Mouse (Mus musculus): ENCODE results near the gene Zfp334. TPM values are rescaled to one million over a fixed set of nuclear protein-coding genes. Genes with fewer than 3 reads are reported as not detected.

The Zfp334 gene
- not detected in 2 replicates for polyA plus RNA-seq (2012; ENCODE audit: insufficient read depth, insufficient read length, low replicate concordance, missing spikeins)

- TF ChIP-seq CTCF (IDR thresholded peaks at IDR 0.05; ENCODE audit: insufficient read depth, low read depth, low read length) (no peak), POLR2A (IDR thresholded peaks at IDR 0.05; ENCODE audit: insufficient read depth, low read depth, low read length) (peak; percentile 62)
- 0% methylated on average over 40 of the region's 40 CpGs for WGBS
- H3K4me1 ChIP-seq (ENCODE audit: control insufficient read depth, insufficient read depth, low read length): peaks cover 9% of the 10 kb centered on the region
- H3K4me3 ChIP-seq (ENCODE audit: insufficient read depth, low read depth, low read length): peak within 1 kb of the TSS; percentile 97
- peak within 1 kb of the TSS; percentile 56 for H3K27ac ChIP-seq (ENCODE audit: insufficient read depth, low read depth, low read length)
Observed at GRCm38 (mm10) chr2:165387844-165388495, at the start of gene Zfp334. Zfp334 (minus strand) TSS chr2:165388259.

- Histone ChIP-seq H3K4me3 (ENCODE audit: insufficient read depth, low read depth, low read length) (no peak overlapping the region), H3K27ac (ENCODE audit: insufficient read depth, low read depth, low read length) (no peak overlapping the region), H3K4me1 (ENCODE audit: control insufficient read depth, insufficient read depth, low read length) (no peaks in the 10 kb centered on the region)
- TF ChIP-seq POLR2A (IDR thresholded peaks at IDR 0.05; ENCODE audit: insufficient read depth, low read depth, low read length): no peak
- no peak for TF ChIP-seq CTCF (IDR thresholded peaks at IDR 0.05; ENCODE audit: insufficient read depth, low read depth, low read length)
- WGBS: 88% methylated on average over 7 of the region's 7 CpGs
Observed at GRCm38 (mm10) chr2:165428694-165429093, 40.6 kb upstream of the Zfp334 start.

- 36% methylated on average over 2 of the region's 2 CpGs for WGBS
- TF ChIP-seq POLR2A (IDR thresholded peaks at IDR 0.05; ENCODE audit: insufficient read depth, low read depth, low read length): no peak
- no peak for TF ChIP-seq CTCF (IDR thresholded peaks at IDR 0.05; ENCODE audit: insufficient read depth, low read depth, low read length)
- no peak overlapping the region for H3K4me3 ChIP-seq (ENCODE audit: insufficient read depth, low read depth, low read length)
- H3K4me1 ChIP-seq (ENCODE audit: control insufficient read depth, insufficient read depth, low read length): peaks cover 25% of the 10 kb centered on the region
- H3K27ac ChIP-seq (ENCODE audit: insufficient read depth, low read depth, low read length): peak overlapping the region; percentile 3
Observed at GRCm38 (mm10) chr2:165420195-165420594, 32.1 kb upstream of the Zfp334 start.

GRCm38 (mm10) chr2:165419670-165420111 is 31.6 kb upstream of the Zfp334 start:
- WGBS: 39% methylated on average over 4 of the region's 4 CpGs
- TF ChIP-seq POLR2A (IDR thresholded peaks at IDR 0.05; ENCODE audit: insufficient read depth, low read depth, low read length): no peak
- no peak for TF ChIP-seq CTCF (IDR thresholded peaks at IDR 0.05; ENCODE audit: insufficient read depth, low read depth, low read length)

GRCm38 (mm10) chr2:165418577-165418976 is 30.5 kb upstream of the Zfp334 start:
- no peak for TF ChIP-seq POLR2A (IDR thresholded peaks at IDR 0.05; ENCODE audit: insufficient read depth, low read depth, low read length)
- TF ChIP-seq CTCF (IDR thresholded peaks at IDR 0.05; ENCODE audit: insufficient read depth, low read depth, low read length): no peak
- Histone ChIP-seq H3K4me3 (ENCODE audit: insufficient read depth, low read depth, low read length) (no peak overlapping the region), H3K27ac (ENCODE audit: insufficient read depth, low read depth, low read length) (no peak overlapping the region), H3K4me1 (ENCODE audit: control insufficient read depth, insufficient read depth, low read length) (peaks cover 28% of the 10 kb centered on the region)
- WGBS: 92% methylated on average over 2 of the region's 2 CpGs

More at GRCm38 (mm10) chr2:165419670-165420111, 31.6 kb upstream of the Zfp334 start:
- H3K4me1 ChIP-seq (ENCODE audit: control insufficient read depth, insufficient read depth, low read length): peaks cover 27% of the 10 kb centered on the region
- H3K27ac ChIP-seq (ENCODE audit: insufficient read depth, low read depth, low read length): peak overlapping the region; percentile 3
- H3K4me3 ChIP-seq (ENCODE audit: insufficient read depth, low read depth, low read length): no peak overlapping the region

- Histone ChIP-seq H3K27ac (ENCODE audit: insufficient read depth, low read depth, low read length) (peak overlapping the region; percentile 50), H3K4me1 (ENCODE audit: control insufficient read depth, insufficient read depth, low read length) (peaks cover 28% of the 10 kb centered on the region), H3K4me3 (ENCODE audit: insufficient read depth, low read depth, low read length) (no peak overlapping the region)
- WGBS: 45% methylated on average over 7 of the region's 7 CpGs
- TF ChIP-seq POLR2A (IDR thresholded peaks at IDR 0.05; ENCODE audit: insufficient read depth, low read depth, low read length) (no peak), CTCF (IDR thresholded peaks at IDR 0.05; ENCODE audit: insufficient read depth, low read depth, low read length) (no peak)
Observed at GRCm38 (mm10) chr2:165417291-165417690, 29.2 kb upstream of the Zfp334 start.

- H3K4me3 ChIP-seq (ENCODE audit: insufficient read depth, low read depth, low read length): no peak overlapping the region
- peaks cover 31% of the 10 kb centered on the region for H3K4me1 ChIP-seq (ENCODE audit: control insufficient read depth, insufficient read depth, low read length)
- WGBS: 77% methylated on average over 6 of the region's 6 CpGs
- H3K27ac ChIP-seq (ENCODE audit: insufficient read depth, low read depth, low read length): no peak overlapping the region
- TF ChIP-seq POLR2A (IDR thresholded peaks at IDR 0.05; ENCODE audit: insufficient read depth, low read depth, low read length): no peak
- TF ChIP-seq CTCF (IDR thresholded peaks at IDR 0.05; ENCODE audit: insufficient read depth, low read depth, low read length): no peak
Observed at GRCm38 (mm10) chr2:165415795-165416194, 27.7 kb upstream of the Zfp334 start.

- Histone ChIP-seq H3K4me1 (ENCODE audit: control insufficient read depth, insufficient read depth, low read length) (peaks cover 25% of the 10 kb centered on the region), H3K27ac (ENCODE audit: insufficient read depth, low read depth, low read length) (0 out of 2 replicates have a peak overlapping the region, but pooled peaks have one; percentile 4), H3K4me3 (ENCODE audit: insufficient read depth, low read depth, low read length) (no peak overlapping the region)
- TF ChIP-seq POLR2A (IDR thresholded peaks at IDR 0.05; ENCODE audit: insufficient read depth, low read depth, low read length) (no peak), CTCF (IDR thresholded peaks at IDR 0.05; ENCODE audit: insufficient read depth, low read depth, low read length) (no peak)
- WGBS: 57% methylated on average over 11 of the region's 11 CpGs
Observed at GRCm38 (mm10) chr2:165415141-165415721, 27.2 kb upstream of the Zfp334 start.

- 70% methylated on average over 5 of the region's 5 CpGs for WGBS
- peak overlapping the region; percentile 48; the same call in 1 of the 2 replicates for H3K27ac ChIP-seq (ENCODE audit: insufficient read depth, low read depth, low read length)
- no peak overlapping the region for H3K4me3 ChIP-seq (ENCODE audit: insufficient read depth, low read depth, low read length)
- TF ChIP-seq CTCF (IDR thresholded peaks at IDR 0.05; ENCODE audit: insufficient read depth, low read depth, low read length) (no peak), POLR2A (IDR thresholded peaks at IDR 0.05; ENCODE audit: insufficient read depth, low read depth, low read length) (no peak)
- H3K4me1 ChIP-seq (ENCODE audit: control insufficient read depth, insufficient read depth, low read length): peaks cover 18% of the 10 kb centered on the region
Observed at GRCm38 (mm10) chr2:165414321-165414720, 26.3 kb upstream of the Zfp334 start.

All from olfactory bulb, adult 2 months (tissue).